Mouse (Mus musculus) testis, adult 2 months (tissue): Measurements from ENCODE around the gene Mms19.

Experiments used
- CTCF ChIP-seq: fragments of 200-500 bp; IDR thresholded peaks from 2 replicates; pipeline ENCODE4 v1.5.1; 2012; ENCODE audit warnings: low read depth, mild to moderate bottlenecking, inconsistent platforms, low read length, moderate library complexity; ENCODE audit not compliant: control insufficient read depth, insufficient read depth, insufficient replicate concordance
- POLR2A ChIP-seq: fragments of 200-500 bp; IDR thresholded peaks from 2 replicates; pipeline ENCODE4 v1.6.1; 2012; ENCODE audit warnings: low read depth, mild to moderate bottlenecking, inconsistent platforms, low read length, moderate library complexity; ENCODE audit not compliant: control insufficient read depth

DNA sequence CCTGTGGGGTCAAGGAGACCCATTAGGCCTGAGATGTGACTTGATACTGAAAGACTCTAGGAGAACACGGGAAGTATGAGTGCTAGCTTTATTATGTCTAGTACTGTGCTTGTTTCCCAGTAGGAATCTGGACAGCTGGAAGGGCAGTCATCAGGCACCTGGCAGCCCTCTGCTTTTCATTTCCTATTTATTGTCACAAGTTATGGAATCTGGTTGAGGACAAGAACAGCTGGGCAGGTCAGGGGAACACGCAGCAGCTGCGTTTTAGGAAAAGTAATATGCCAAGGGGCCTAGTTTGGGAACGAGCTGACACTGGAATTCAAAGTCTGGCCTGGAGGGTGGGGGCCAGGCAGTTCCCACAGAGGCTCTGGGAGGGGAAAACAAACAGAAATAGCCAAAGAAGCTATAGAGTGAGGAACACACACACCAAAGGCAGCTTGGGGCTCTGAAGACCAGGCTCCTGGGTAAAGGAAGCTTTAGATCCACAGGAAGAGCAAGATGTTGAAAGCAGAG lies 19.5 kb upstream of the Mms19 start:
- no peak for TF ChIP-seq POLR2A
- TF ChIP-seq CTCF = no peak
